Mouse (Mus musculus) spleen, adult 18-20 months (tissue): ENCODE results near the gene Bcl2l11.
"Not testable (repeated sequence)": the region's sequence is repeated elsewhere in the genome, so short reads cannot be mapped to it uniquely, and the experiment has no call there.

Source experiments
- DNase-seq, 2 experiments: peaks; one replicate each; pipeline ENCODE4 v3.0.0; 2022; ENCODE audit warnings: mixed read lengths in 2 of 2

Gene Bcl2l11

GRCm38 (mm10) chr2:128175625-128176024 lies 49.8 kb downstream of the Bcl2l11 start:
- DNase-seq, result no peak

GRCm38 (mm10) chr2:128176391-128177044 lies 50.7 kb downstream of the Bcl2l11 start:
- DNase-seq, result no peak

GRCm38 (mm10) chr2:128177241-128177661 lies 51.4 kb downstream of the Bcl2l11 start:
- DNase-seq, result no peak

- DNase-seq, result no peak
Observed at GRCm38 (mm10) chr2:128179126-128179807, 53.4 kb downstream of the Bcl2l11 start.

GRCm38 (mm10) chr2:128179808-128180379 lies 54.1 kb downstream of the Bcl2l11 start:
- no peak for DNase-seq

GRCm38 (mm10) chr2:128182181-128182580 lies 56.3 kb downstream of the Bcl2l11 start:
- not testable (repeated sequence) for DNase-seq

- DNase-seq, result no peak
Observed at GRCm38 (mm10) chr2:128182751-128183150, 56.9 kb downstream of the Bcl2l11 start.

- no peak for DNase-seq
Observed at GRCm38 (mm10) chr2:128183762-128184161, 57.9 kb downstream of the Bcl2l11 start.

GRCm38 (mm10) chr2:128185942-128186341 lies 60.1 kb downstream of the Bcl2l11 start:
- DNase-seq, result no peak

- DNase-seq, result no peak
Observed at GRCm38 (mm10) chr2:128187277-128187676, 61.4 kb downstream of the Bcl2l11 start.

GRCm38 (mm10) chr2:128188461-128188860 lies 62.6 kb downstream of the Bcl2l11 start:
- no peak for DNase-seq

- DNase-seq, result peak in 1 of 2 experiments; percentile 14
Observed at GRCm38 (mm10) chr2:128189691-128190090, 63.9 kb downstream of the Bcl2l11 start.

- DNase-seq, result peak in 1 of 2 experiments; percentile 11
Observed at GRCm38 (mm10) chr2:128190196-128190595, 64.4 kb downstream of the Bcl2l11 start.

- no peak for DNase-seq
Observed at GRCm38 (mm10) chr2:128193411-128193810, 67.6 kb downstream of the Bcl2l11 start.

- DNase-seq, result no peak
Observed at GRCm38 (mm10) chr2:128197379-128197778, 71.5 kb downstream of the Bcl2l11 start.

GRCm38 (mm10) chr2:128203147-128203546 lies 77.3 kb downstream of the Bcl2l11 start:
- DNase-seq, result peak in 1 of 2 experiments; percentile 14

- DNase-seq, result peak; percentile 25 to 59
Observed at GRCm38 (mm10) chr2:128203749-128204405, 78.0 kb downstream of the Bcl2l11 start.

- DNase-seq, result no peak
Observed at GRCm38 (mm10) chr2:128208541-128208940, 82.7 kb downstream of the Bcl2l11 start.

- no peak for DNase-seq
Observed at GRCm38 (mm10) chr2:128209841-128210329, 84.0 kb downstream of the Bcl2l11 start.

- no peak for DNase-seq
Observed at GRCm38 (mm10) chr2:128210376-128210775, 84.5 kb downstream of the Bcl2l11 start.

GRCm38 (mm10) chr2:128211022-128211880 lies 85.4 kb downstream of the Bcl2l11 start:
- DNase-seq, result no peak

- DNase-seq, result no peak
Observed at GRCm38 (mm10) chr2:128211881-128212209, 86.0 kb downstream of the Bcl2l11 start.
